Mouse (Mus musculus) limb, embryonic 14.5 days (tissue): ENCODE measurements around the gene Rab7. TPM values are rescaled to one million over a fixed set of nuclear protein-coding genes. Genes with fewer than 3 reads are reported as not detected.
A peak's percentile ranks its signal among the peaks of the same experiment; 100 is the strongest.

Experiments
- ATAC-seq: fragments of 200-750 bp; cut with Nextera tagmentation; 2 replicates; pipeline ENCODE4 v1.8.0; 2017; ENCODE audit warnings: low read depth, moderate number of reproducible peaks, moderate TSS enrichment; ENCODE audit not compliant: low FRiP score
- DNase-seq: peaks from one replicate; pipeline ENCODE4 v3.0.0-alpha.2; 2015; ENCODE audit warnings: low spot score
- H3K27ac ChIP-seq: fragments of 300-500 bp; sonication (generic); replicated peaks from 2 replicates; pipeline ENCODE4 v1.5.1; 2014; ENCODE audit warnings: low read depth, mild to moderate bottlenecking, low read length, moderate library complexity, mixed read lengths
- H3K27me3 ChIP-seq: fragments of 300-500 bp; sonication (generic); 2 replicates; pipeline ENCODE4 v1.6.1; 2014; ENCODE audit warnings: low read length, mixed read lengths; ENCODE audit not compliant: control insufficient read depth, insufficient read depth
- H3K36me3 ChIP-seq: fragments of 300-500 bp; sonication (generic); 2 replicates; pipeline ENCODE4 v1.6.1; 2014; ENCODE audit warnings: mild to moderate bottlenecking, low read length, moderate library complexity, mixed read lengths; ENCODE audit not compliant: control insufficient read depth, insufficient read depth
- H3K4me1 ChIP-seq: fragments of 300-500 bp; sonication (generic); 2 replicates; pipeline ENCODE4 v1.6.1; 2014; ENCODE audit warnings: antibody characterized with exemption, low read length, mixed read lengths; ENCODE audit not compliant: control insufficient read depth, insufficient read depth
- H3K4me2 ChIP-seq: fragments of 300-500 bp; sonication (generic); replicated peaks from 2 replicates; pipeline ENCODE4 v1.6.1; 2014; ENCODE audit warnings: low read depth, mild to moderate bottlenecking, low read length, moderate library complexity; ENCODE audit not compliant: severe bottlenecking
- H3K4me3 ChIP-seq: fragments of 300-500 bp; sonication (generic); replicated peaks from 2 replicates; pipeline ENCODE4 v1.5.1; 2014; ENCODE audit warnings: low read length
- H3K9ac ChIP-seq: fragments of 300-500 bp; sonication (generic); 2 replicates; pipeline ENCODE4 v1.6.1; 2014; ENCODE audit warnings: mild to moderate bottlenecking, low read depth, low read length, moderate library complexity; ENCODE audit not compliant: severe bottlenecking
- H3K9me3 ChIP-seq: fragments of 300-500 bp; sonication (generic); 2 replicates; pipeline ENCODE4 v1.6.1; 2016; ENCODE audit warnings: low read length; ENCODE audit not compliant: control insufficient read depth
- POLR2A ChIP-seq: fragments of 200-500 bp; IDR thresholded peaks from 2 replicates; pipeline ENCODE4 v1.8.0; 2012; ENCODE audit warnings: inconsistent platforms, mild to moderate bottlenecking, moderate library complexity, borderline replicate concordance; ENCODE audit not compliant: insufficient read depth, insufficient read length; ENCODE audit errors: extremely low read depth
- WGBS: fragments of 180-500 bp; shearing (Covaris S2); extraction: QIAGEN DNeasy Blood & Tissue Kit; methylation state at CpG from one replicate; pipeline ENCODE4 v1.1.7; 2014; 5-methylcytosine and 5-hydroxymethylcytosine counted together
- polyA plus RNA-seq, 2 experiments: library from polyadenylated mRNA; depleted of rRNA in 1 of 2; stranded (reverse) in 1 of 2; unstranded in 1 of 2; fragments of >200 nt; fragmentation: Nextera tagmentation in 1 of 2; extraction: Ambion mirVana in 1 of 2; gene quantifications; 2 replicates each; pipeline versions ENCODE4 v1.2.1 to v1.2.3; 2012 to 2014

The Rab7 gene
- polyA plus RNA-seq (2012; rRNA removed) (185 and 208 TPM in 2 replicates), polyA plus RNA-seq (2014; fragmentation: Nextera tagmentation; extraction: Ambion mirVana) (217 and 225 TPM in 2 replicates)

DNA sequence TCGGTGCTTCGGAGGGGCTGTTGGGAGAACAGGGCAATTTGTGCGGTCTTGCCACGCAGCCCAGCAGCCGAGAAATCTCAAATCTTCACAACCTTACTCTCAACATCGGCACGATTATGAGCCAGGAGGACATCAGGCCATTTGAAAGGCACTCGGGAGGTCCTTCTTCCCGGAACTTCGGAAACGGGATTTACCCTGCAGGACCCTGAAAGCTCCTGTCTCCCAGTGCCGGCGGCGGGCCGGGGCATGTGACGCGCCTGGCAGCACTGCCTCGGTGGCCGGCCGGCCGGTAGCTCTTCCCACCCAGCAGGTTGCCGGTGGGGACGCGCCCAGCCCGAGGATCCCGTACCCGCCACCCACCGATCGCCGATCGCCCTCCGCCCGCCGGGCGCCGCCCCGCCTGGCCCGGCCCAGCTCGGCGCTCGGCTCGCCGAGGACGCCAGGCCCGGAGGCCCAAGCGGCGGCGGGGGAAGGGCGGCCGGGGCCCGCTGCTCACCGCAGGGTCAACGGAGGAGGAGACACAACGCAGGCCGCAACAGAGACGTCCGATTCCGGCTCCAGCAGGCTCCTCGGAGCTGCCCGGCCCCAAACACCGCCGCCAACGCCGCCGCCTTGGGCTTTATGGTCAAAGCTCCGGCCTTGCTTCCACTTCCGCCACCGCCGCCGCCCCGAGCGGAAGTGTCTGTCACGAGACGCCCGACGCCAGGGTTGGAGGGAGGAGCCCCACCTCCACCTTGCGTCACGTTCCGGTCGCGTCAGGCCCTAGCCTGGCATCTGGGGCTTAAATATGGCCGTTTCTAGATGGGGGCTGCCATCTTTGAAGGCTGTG lies at the start of gene Rab7:
Rab7 (minus strand) TSS at position 694 of the 829 bp plus-strand sequence.
- Histone ChIP-seq H3K9ac (peak within 1 kb of the TSS; percentile 96), H3K36me3 (peaks cover under 1% of the 10 kb centered on the region; the same call in 1 of the 2 replicates), H3K4me1 (peaks cover 14% of the 10 kb centered on the region), H3K27me3 (no peaks in the 10 kb centered on the region), H3K9me3 (no peaks in the 10 kb centered on the region), H3K4me3 (peak within 1 kb of the TSS; percentile 96), H3K4me2 (peak within 1 kb of the TSS; percentile 82), H3K27ac (peak within 1 kb of the TSS; percentile 88)
- ATAC-seq (peak; percentile 99), DNase-seq (peak; percentile 95)
- WGBS: under 1% methylated on average over 57 of the region's 82 CpGs
- peak; percentile 91; the same call in 1 of the 2 replicates for TF ChIP-seq POLR2A

GRCm38 (mm10) chr6:88088971-88089370 lies 43.9 kb upstream of the Rab7 start:
- DNase-seq: no peak
- no peak overlapping the region for H3K4me3 ChIP-seq
- no peak for ATAC-seq
- H3K4me2 ChIP-seq: no peak overlapping the region
- H3K27ac ChIP-seq: no peak overlapping the region
- peaks cover 52% of the 10 kb centered on the region for H3K36me3 ChIP-seq
- TF ChIP-seq POLR2A: no peak
- WGBS: 77% methylated on average over 1 of the region's 1 CpGs
- no peaks in the 10 kb centered on the region for H3K27me3 ChIP-seq
- no peaks in the 10 kb centered on the region for H3K9me3 ChIP-seq
- H3K9ac ChIP-seq: no peak overlapping the region
- peaks cover 9% of the 10 kb centered on the region for H3K4me1 ChIP-seq

GRCm38 (mm10) chr6:88084278-88085151 lies 39.4 kb upstream of the Rab7 start, which contains the start of gene Rpn1:
TSS of gene Rpn1 (plus strand) at chr6:88084482.
- Histone ChIP-seq H3K4me2 (peak within 1 kb of the TSS; percentile 85), H3K4me1 (peaks cover 12% of the 10 kb centered on the region), H3K9me3 (no peaks in the 10 kb centered on the region), H3K36me3 (peaks cover 13% of the 10 kb centered on the region), H3K27me3 (no peaks in the 10 kb centered on the region), H3K27ac (peak within 1 kb of the TSS; percentile 78), H3K4me3 (peak within 1 kb of the TSS; percentile 70), H3K9ac (peak within 1 kb of the TSS; percentile 78)
- DNase-seq (peak; percentile 95), ATAC-seq (peak; percentile 99)
- 0% methylated on average over 67 of the region's 71 CpGs for WGBS
- TF ChIP-seq POLR2A: 0 out of 2 replicates have a peak, but pooled peaks have one; percentile 36

DNA sequence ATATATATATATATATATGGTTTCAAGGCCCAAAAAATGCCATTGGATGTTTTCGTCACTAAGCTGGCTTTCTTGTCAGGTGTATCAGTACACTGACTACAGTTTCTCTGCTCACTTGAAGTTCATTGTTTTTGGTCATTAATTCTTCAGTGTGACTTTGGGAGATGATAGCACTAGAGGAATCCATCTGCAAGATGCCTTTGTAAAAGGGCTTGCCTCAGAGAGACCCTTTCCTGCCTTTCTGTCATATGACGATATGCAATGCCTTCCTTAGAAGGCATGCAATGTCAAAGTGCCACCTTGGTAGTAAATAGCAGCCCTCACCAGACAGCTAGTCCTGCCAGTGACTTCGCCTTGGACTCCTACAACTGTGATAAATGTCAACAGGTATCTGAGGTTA lies 38.6 kb upstream of the Rab7 start:
- Histone ChIP-seq H3K27me3 (no peaks in the 10 kb centered on the region), H3K4me2 (peak overlapping the region; percentile 39), H3K9ac (no peak overlapping the region), H3K36me3 (peaks cover 7% of the 10 kb centered on the region; the same call in 1 of the 2 replicates), H3K27ac (no peak overlapping the region), H3K4me3 (peak overlapping the region; percentile 70), H3K9me3 (no peaks in the 10 kb centered on the region), H3K4me1 (peaks cover 12% of the 10 kb centered on the region)
- no peak for TF ChIP-seq POLR2A
- 71% methylated on average over 3 of the region's 3 CpGs for WGBS
- ATAC-seq (no peak), DNase-seq (no peak)

GRCm38 (mm10) chr6:88083095-88083494 lies 38.0 kb upstream of the Rab7 start:
- no peak for TF ChIP-seq POLR2A
- Histone ChIP-seq H3K4me3 (no peak overlapping the region), H3K4me1 (peaks cover 12% of the 10 kb centered on the region), H3K9me3 (no peaks in the 10 kb centered on the region), H3K27ac (no peak overlapping the region), H3K27me3 (no peaks in the 10 kb centered on the region), H3K36me3 (0 out of 2 replicates have a peak, but pooled peaks cover 4% of the 10 kb centered on the region), H3K4me2 (no peak overlapping the region), H3K9ac (no peak overlapping the region)
- WGBS: 80% methylated on average over 7 of the region's 7 CpGs
- no peak for DNase-seq
- ATAC-seq: no peak
